ENCODE assay signal across 8 mouse cellular contexts in the genomic region with DNA sequence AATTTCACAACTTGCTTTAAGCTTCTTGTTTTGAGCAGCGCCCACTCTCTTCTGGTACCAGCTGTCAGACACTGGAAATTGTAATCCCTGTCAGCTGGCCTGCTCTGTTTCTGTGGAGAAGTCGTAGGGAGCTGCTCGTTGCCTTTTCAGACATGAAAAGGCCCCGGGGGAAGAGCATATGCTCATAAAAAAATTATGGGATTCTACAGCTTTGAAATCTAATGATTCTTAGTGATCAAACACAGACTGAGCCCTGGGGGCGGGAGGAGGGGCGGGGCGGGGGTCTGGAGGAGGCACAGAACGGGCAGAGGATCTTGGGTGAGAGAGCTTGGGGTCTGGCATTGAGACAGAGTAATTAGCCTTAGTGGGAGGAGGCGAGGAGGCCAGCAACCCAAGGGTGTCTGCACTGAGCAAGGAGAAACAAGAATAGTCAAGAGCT.
DNase-seq lines count a peak whose midpoint lies in the region; ATAC-seq and TF ChIP-seq lines count a peak whose summit lies in the region.

No protein-coding gene starts in this region.

- no peaks in the 10 kb centered on the region for H3K9me3 ChIP-seq in kidney, embryonic 14.5 days (ENCODE audit: control insufficient read depth, low read length)
- H3K9me3 ChIP-seq in embryonic facial prominence, embryonic 12.5 days, result no peaks in the 10 kb centered on the region
- no peaks in the 10 kb centered on the region; the same call in 1 of the 2 replicates for H3K9me3 ChIP-seq in hindbrain, embryonic 13.5 days
- H3K9me3 ChIP-seq in limb, embryonic 12.5 days, result 0 out of 2 replicates have a peak, but pooled peaks cover 6% of the 10 kb centered on the region

- H3K9ac ChIP-seq in kidney, embryonic 14.5 days (ENCODE audit: low read depth, low read length), result no peak overlapping the region
- no peak overlapping the region for H3K9ac ChIP-seq in embryonic facial prominence, embryonic 12.5 days
- peak overlapping the region; percentile 58; the same call in 1 of the 2 replicates for H3K9ac ChIP-seq in hindbrain, embryonic 13.5 days
- no peak overlapping the region for H3K9ac ChIP-seq in limb, embryonic 12.5 days (replicated peaks)

- no peaks in the 10 kb centered on the region for H3K36me3 ChIP-seq in kidney, embryonic 14.5 days (ENCODE audit: control insufficient read depth, insufficient read depth, low read length)
- H3K36me3 ChIP-seq in kidney, adult 2 months (ENCODE audit: control insufficient read depth, insufficient read depth, low read length), result no peaks in the 10 kb centered on the region
- H3K36me3 ChIP-seq in embryonic facial prominence, embryonic 12.5 days, result no peaks in the 10 kb centered on the region
- no peaks in the 10 kb centered on the region for H3K36me3 ChIP-seq in hindbrain, embryonic 13.5 days
- 0 out of 2 replicates have a peak, but pooled peaks cover 2% of the 10 kb centered on the region for H3K36me3 ChIP-seq in limb, embryonic 12.5 days

- H3K4me1 ChIP-seq in kidney, embryonic 14.5 days (ENCODE audit: control insufficient read depth, insufficient read depth, low read length), result no peaks in the 10 kb centered on the region
- H3K4me1 ChIP-seq in kidney, adult 2 months (ENCODE audit: control insufficient read depth, insufficient read depth, low read length), result peaks cover 8% of the 10 kb centered on the region; the same call in 1 of the 2 replicates
- H3K4me1 ChIP-seq in embryonic facial prominence, embryonic 12.5 days, result 0 out of 2 replicates have a peak, but pooled peaks cover 4% of the 10 kb centered on the region
- H3K4me1 ChIP-seq in hindbrain, embryonic 13.5 days (replicated peaks), result peaks cover 11% of the 10 kb centered on the region; the same call in 1 of the 2 replicates
- H3K4me1 ChIP-seq in limb, embryonic 12.5 days (replicated peaks), result peaks cover 12% of the 10 kb centered on the region

- H3K4me3 ChIP-seq in kidney, embryonic 14.5 days (ENCODE audit: low read length), result no peak overlapping the region
- H3K4me3 ChIP-seq in kidney, adult 2 months (ENCODE audit: insufficient read depth, low read depth, low read length), result no peak overlapping the region
- no peak overlapping the region for H3K4me3 ChIP-seq in embryonic facial prominence, embryonic 12.5 days
- peak overlapping the region; percentile 46; the same call in 1 of the 2 replicates for H3K4me3 ChIP-seq in hindbrain, embryonic 13.5 days
- H3K4me3 ChIP-seq in limb, embryonic 12.5 days (replicated peaks), result peak overlapping the region; percentile 44; the same call in 1 of the 2 replicates

- TF ChIP-seq CTCF in kidney, adult 2 months (conservative IDR thresholded peaks at IDR 0.05; ENCODE audit: insufficient read depth, insufficient read length, low read depth, low read length), result no peak

- peak; percentile 41; the same call in 1 of the 2 replicates for ATAC-seq in kidney, embryonic 14.5 days (ENCODE audit: low FRiP score, low TSS enrichment)
- no peak for ATAC-seq in embryonic facial prominence, embryonic 12.5 days (ENCODE audit: insufficient number of reproducible peaks, insufficient read depth, low FRiP score, low TSS enrichment)
- peak; percentile 44 for ATAC-seq in hindbrain, embryonic 13.5 days (ENCODE audit: low FRiP score)
- ATAC-seq in limb, embryonic 12.5 days (ENCODE audit: insufficient number of reproducible peaks, insufficient read depth, low FRiP score, low TSS enrichment, low read depth), result peak; percentile 65

- WGBS in kidney, embryonic 14.5 days, result 17% methylated on average over 9 of the region's 9 CpGs
- 9% methylated on average over 9 of the region's 9 CpGs for WGBS in kidney, adult 2 months
- WGBS in embryonic facial prominence, embryonic 12.5 days, result 10% methylated on average over 9 of the region's 9 CpGs
- WGBS in hindbrain, embryonic 13.5 days, result 12% methylated on average over 9 of the region's 9 CpGs
- 6% methylated on average over 9 of the region's 9 CpGs for WGBS in limb, embryonic 12.5 days

- TF ChIP-seq POLR2A in kidney, adult 2 months (IDR thresholded peaks at IDR 0.05; ENCODE audit: low read depth, low read length), result no peak

- DNase-seq in kidney, adult 2 months, result no peak
- DNase-seq in retina, postnatal 1 day, result peak; percentile 77
- DNase-seq in testis, postnatal 10 days (ENCODE audit: low spot score), result no peak
- no peak for DNase-seq in adrenal gland, adult 8-10 months

- H3K27me3 ChIP-seq in kidney, embryonic 14.5 days (ENCODE audit: control insufficient read depth, insufficient read depth, low read length), result peaks cover 7% of the 10 kb centered on the region; the same call in 1 of the 2 replicates
- H3K27me3 ChIP-seq in kidney, adult 2 months (replicated peaks; ENCODE audit: control insufficient read depth, insufficient read depth, low read length), result no peaks in the 10 kb centered on the region
- H3K27me3 ChIP-seq in embryonic facial prominence, embryonic 12.5 days, result peaks cover 66% of the 10 kb centered on the region
- H3K27me3 ChIP-seq in hindbrain, embryonic 13.5 days, result peaks cover 95% of the 10 kb centered on the region
- H3K27me3 ChIP-seq in limb, embryonic 12.5 days, result peaks cover 86% of the 10 kb centered on the region

- peak overlapping the region; percentile 85 for H3K4me2 ChIP-seq in kidney, embryonic 14.5 days (replicated peaks; ENCODE audit: low read depth, low read length)
- peak overlapping the region; percentile 74 for H3K4me2 ChIP-seq in embryonic facial prominence, embryonic 12.5 days (replicated peaks)
- peak overlapping the region; percentile 72 for H3K4me2 ChIP-seq in hindbrain, embryonic 13.5 days
- H3K4me2 ChIP-seq in limb, embryonic 12.5 days, result peak overlapping the region; percentile 80

- peak overlapping the region; percentile 42; the same call in 1 of the 2 replicates for H3K27ac ChIP-seq in kidney, embryonic 14.5 days (ENCODE audit: low read depth, low read length)
- H3K27ac ChIP-seq in kidney, adult 2 months (ENCODE audit: insufficient read depth, low read depth, low read length), result no peak overlapping the region
- peak overlapping the region; percentile 63; the same call in 1 of the 2 replicates for H3K27ac ChIP-seq in embryonic facial prominence, embryonic 12.5 days
- peak overlapping the region; percentile 84 for H3K27ac ChIP-seq in hindbrain, embryonic 13.5 days
- H3K27ac ChIP-seq in limb, embryonic 12.5 days, result peak overlapping the region; percentile 70

Comparison
In these comparisons a context has a peak if more than half of its experiments do, and no peak if none do; other contexts are left out.
1. H3K4me3 ChIP-seq: peak in hindbrain, embryonic 13.5 days (single experiment) and limb, embryonic 12.5 days (single experiment); none in kidney, embryonic 14.5 days (single experiment), kidney, adult 2 months (single experiment) and embryonic facial prominence, embryonic 12.5 days (single experiment).
2. Peak in every context shown above with its lines, with median percentiles within 50 percentile points of each other: H3K4me2 ChIP-seq.